Mouse (Mus musculus) yolk sac, embryonic 10.5 days (tissue): ENCODE results near the gene Stard13.

Source experiments
- DNase-seq: peaks from one replicate; pipeline ENCODE4 v3.0.0-alpha.2; 2017; ENCODE audit warnings: low spot score

Gene Stard13

DNA sequence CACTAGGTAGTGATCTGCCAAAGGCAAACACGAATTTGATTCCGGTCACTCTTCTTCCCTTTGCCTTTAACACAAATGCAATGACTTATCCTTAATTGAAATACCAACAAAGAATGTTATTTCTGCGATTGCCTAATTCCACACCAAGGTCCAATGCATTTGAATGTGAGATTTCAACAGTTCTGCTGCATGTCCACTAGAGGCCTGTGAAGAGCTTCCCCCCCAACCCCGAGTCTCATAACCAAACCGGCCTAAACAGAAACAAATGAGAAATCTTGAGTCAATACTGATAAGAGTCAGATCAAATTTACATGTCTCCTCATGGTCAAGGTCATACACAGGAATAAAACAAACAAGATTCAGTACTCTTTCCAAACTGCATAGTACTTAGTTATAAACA is 91.4 kb downstream of the Stard13 start:
- DNase-seq = peak; percentile 45

- no peak for DNase-seq
Measured at GRCm38 (mm10) chr5:151137901-151138300, 95.7 kb downstream of the Stard13 start.

DNA sequence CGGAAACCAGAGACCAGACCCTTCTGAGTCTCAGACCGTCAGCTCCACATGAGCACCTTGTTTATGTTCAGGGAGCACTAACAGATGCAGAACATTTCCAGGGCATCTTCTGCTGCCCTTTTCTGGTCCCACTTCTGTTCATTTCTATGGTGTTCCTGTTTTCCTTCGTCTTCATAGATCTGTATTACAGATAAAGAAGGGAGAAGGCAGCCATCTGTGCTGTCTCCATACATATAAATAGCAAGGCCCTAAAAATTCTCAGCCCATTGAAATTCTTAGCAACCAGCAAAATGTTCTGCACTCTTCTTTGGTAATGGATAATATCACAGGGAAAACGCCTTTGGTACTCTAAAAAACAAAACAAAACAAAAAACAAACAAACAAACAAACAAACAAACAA is 96.3 kb downstream of the Stard13 start:
- DNase-seq = no peak

- no peak for DNase-seq
Measured at GRCm38 (mm10) chr5:151135965-151136364, 97.7 kb downstream of the Stard13 start.

GRCm38 (mm10) chr5:151135078-151135826 is 98.4 kb downstream of the Stard13 start:
- DNase-seq = no peak

- DNase-seq = no peak
Measured at GRCm38 (mm10) chr5:151134202-151134601, 99.4 kb downstream of the Stard13 start.

DNA sequence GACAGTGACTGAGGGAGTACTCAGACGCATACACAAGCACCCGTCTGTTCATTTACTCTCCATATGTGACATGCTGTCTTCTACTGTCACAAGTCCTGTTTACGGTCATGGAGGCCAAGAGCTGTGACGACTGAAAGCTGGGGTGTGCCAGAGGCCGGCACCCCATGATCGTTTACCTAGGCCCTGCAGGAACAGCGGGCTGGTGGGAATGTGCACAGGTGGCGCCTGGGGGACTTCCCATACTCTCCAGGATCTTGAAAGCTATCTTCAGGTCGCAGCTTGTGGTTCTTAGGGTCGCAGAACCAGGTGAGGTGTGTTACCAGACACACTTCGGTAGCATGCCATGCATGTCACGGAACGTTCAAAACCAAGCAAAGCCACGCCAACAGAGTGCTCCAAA is 99.9 kb downstream of the Stard13 start:
- DNase-seq = no peak

GRCm38 (mm10) chr5:151129762-151130161 is 103.9 kb downstream of the Stard13 start:
- DNase-seq = no peak

DNA sequence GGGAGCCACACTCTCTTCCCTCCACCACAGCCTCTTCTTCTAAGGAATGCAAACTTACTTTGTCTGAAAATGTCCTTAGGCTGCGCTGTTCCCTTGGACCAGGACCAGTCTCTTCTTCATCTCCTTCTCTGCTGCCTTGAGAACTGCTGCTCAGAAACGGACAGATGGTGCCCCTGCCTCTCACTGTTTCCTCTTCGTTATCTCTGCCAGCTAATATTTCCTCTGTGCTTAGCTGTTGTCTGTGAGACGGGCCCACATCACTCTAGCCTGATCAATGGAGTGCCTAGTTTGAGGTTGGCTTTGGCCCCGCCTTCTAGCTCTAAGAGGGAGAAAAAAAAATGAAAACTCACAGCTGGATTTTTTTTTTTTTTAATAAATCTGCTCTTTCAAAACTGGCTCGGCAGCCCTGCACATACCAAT is 106.3 kb downstream of the Stard13 start:
- DNase-seq = no peak

DNA sequence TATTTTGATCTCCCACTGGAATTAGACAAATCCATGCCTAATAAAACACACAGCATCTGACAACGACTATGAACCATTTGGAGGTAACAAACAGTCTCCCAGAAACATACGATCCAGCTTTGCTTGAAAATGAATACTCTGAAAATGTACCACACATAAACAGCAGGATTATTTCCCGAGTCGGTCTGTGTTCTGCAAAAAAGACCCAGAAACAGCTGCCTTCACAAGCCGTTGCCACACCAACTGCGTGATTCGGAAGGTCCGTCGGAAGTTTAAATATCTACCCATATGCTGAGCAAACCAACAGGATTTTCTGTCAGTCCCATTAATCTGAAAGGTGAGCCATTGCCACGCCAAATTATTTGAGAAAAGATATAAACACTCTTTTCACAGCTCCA is 107.0 kb downstream of the Stard13 start:
- no peak for DNase-seq

DNA sequence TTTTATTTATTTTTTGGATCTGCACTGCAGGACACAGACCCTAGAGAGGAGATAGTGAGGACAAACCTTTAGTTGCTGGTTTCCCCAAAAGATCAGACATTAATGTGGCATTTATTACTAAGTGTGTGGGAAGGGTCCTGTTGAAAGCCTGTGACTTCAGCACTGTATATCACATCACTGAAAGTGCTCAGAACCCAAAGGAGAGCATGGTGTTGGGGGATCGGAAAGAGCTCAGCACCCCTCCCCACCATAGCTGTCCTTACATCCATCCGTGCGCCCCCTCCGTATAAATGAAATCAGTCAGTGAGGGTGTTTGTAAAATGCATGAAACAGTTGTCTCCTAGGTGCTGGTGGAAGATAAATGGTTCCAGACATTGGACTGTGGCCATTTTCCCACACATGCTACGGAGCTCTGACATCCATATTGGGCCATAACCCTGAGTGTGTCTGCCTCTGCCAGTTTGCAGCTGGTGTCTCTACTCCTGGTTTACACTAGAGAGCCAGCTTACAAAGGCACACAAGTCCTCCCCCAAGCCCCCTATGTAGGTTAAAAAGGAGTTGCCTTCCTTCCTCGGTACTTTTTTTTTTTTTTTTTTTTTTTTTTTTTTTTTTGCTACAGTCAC is 107.5 kb downstream of the Stard13 start:
- no peak for DNase-seq

DNA sequence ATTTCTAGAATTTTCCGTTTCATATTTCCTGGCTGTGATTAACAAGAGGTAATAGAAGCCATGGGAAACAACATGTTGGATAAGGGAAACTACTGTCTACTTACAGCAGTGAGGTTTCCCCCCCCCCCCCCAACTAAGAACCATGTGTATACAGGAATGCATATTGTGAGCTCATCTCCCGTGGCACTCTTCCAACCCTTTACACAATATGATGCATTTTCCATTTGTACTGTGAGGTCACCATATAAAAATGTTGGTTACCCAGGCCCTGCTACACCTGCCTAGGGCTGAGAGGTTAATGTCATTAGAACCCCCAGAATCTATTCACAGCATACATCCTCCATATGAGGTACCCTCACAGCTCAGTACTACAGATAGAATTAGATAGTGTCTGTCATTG is 115.8 kb downstream of the Stard13 start:
- DNase-seq = no peak

DNA sequence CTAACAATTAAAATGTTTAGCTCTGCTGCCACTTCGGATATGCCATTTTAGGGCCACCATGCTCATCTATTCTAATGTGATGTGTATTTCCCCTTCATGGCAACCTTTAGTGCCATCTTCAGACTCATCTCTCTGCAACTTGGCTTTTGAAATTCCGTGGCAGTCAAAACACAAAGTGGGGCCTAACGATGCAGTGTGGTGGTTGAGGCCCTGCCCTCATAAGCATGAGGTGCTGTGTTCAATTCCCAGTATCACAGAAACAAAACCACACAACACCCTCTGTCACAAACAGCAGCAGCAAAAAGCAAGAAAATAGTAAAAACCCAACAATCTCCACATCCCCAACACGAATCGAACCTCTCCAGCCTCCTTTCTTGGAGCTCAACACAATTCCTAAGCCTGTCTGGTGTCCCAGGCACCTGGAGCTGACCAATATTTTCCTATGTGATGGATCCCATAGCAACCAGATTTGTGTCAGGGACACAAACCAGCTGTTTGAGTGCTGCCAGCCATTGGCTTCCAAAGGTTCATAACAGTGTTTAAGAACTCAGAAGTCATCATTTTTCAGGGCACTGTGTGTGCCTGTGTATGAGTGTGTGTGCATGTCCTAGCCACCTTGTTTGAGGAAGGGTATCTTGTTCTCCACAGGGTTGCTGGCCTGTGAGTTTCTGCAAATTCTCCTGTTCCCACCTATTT is 117.3 kb downstream of the Stard13 start:
- DNase-seq = no peak

GRCm38 (mm10) chr5:151112743-151113142 is 120.9 kb downstream of the Stard13 start:
- DNase-seq = no peak

DNA sequence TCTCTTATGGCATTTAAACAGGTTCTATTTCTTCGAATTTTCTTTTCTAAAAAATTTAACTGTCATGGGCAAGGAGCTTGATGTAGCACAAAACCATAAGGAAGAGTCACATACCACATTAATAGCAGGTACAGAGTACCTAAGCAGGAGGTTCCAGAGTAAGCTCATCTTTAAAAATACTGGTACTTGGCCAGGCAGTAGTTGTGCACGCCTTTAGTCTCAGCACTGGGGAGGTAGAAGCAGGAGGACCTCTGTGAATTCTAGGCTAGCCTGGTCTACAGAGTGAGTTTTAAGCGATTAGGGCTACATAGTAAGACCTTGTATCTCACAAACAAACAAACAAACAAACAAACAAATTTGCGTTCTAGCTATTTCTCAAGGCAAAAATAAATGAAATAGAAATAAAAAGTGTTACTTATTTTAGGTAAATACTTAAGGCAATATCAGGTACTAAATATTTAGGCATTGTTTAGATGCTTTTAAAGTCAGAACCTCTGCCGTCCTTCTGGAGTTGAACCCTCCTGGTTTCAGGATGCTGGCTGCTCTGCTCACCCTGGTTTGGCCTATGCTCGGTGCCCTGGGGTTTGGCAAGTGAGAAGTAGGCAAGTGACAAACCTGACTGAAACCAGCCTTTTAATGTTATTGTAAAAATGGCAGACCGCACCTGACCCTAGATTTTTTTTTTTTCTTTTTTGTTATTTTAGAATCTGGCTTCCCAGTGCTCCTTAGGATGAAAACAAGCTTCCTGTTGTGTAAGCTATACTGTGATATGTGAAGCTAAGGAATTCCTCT is 122.4 kb downstream of the Stard13 start:
- DNase-seq = no peak

GRCm38 (mm10) chr5:151110461-151110908 is 123.2 kb downstream of the Stard13 start:
- DNase-seq = no peak

DNA sequence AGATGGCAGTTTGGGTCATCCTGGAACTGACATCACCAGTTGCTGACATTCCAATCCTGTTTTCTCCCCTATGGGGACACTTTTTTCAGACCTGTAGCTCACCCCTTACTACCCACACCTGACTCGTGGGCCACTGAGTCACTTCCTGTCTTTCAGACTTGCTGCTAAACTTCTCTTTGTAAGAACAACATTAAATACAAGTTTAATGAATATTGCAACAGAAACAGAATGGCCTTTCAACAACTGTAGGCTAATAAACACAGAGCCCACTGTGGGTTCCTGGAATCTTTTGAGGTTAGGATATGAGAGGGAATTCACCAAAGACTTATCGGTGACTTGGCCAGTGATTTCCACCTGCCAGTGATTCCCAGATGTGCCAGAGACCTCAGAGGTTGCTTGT is 123.8 kb downstream of the Stard13 start:
- no peak for DNase-seq

GRCm38 (mm10) chr5:151108955-151109354 is 124.7 kb downstream of the Stard13 start:
- no peak for DNase-seq

- DNase-seq = no peak
Measured at GRCm38 (mm10) chr5:151108291-151108897, 125.2 kb downstream of the Stard13 start.

GRCm38 (mm10) chr5:151106841-151107240 is 126.8 kb downstream of the Stard13 start:
- no peak for DNase-seq

GRCm38 (mm10) chr5:151105054-151105971 is 128.3 kb downstream of the Stard13 start:
- no peak for DNase-seq
